Mouse (Mus musculus) kidney, adult 18-20 months (tissue): ENCODE data around the gene Dpp4.

Source experiments
- DNase-seq: peaks from one replicate; pipeline ENCODE4 v3.0.0; 2021

The Dpp4 gene

DNA sequence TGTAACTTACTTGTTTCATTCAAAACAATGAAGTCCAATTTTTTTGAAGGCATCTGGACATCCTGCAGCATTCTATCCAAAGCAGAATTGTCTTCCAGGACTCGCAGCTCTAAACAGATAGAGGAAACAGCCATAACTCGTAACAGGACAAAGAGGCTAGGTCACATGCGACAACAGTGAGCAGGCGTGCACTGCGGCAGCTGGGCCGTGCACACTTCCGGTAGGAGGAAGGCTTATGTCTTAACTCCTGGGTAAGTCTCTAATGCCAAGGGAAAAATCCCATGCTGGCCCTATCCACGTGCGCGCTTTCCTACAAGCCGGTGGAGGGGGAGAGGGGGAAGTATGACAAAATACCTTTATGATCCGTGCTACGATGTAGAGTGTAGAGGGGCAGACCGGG is 55.4 kb downstream of the Dpp4 start:
- DNase-seq, result no peak

DNA sequence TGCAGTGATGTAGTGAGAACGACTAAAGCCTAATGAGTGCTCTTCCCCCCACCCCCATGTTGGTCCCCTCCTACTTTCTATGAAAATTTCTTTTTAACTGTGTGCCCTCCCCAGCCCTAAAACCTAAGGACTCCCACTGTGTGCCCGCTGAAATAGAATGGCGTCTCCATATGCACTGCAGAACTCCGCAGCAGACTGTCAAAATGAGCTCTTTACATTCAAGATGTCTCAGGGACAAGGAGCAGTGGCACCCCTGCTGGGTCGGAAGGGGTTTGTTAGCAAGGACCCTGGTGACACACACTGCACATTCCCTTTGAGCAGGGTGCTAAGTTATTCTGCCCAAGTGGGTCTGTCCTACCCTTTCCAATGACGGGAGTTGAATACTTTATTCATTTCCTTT is 56.3 kb downstream of the Dpp4 start:
- no peak for DNase-seq

DNA sequence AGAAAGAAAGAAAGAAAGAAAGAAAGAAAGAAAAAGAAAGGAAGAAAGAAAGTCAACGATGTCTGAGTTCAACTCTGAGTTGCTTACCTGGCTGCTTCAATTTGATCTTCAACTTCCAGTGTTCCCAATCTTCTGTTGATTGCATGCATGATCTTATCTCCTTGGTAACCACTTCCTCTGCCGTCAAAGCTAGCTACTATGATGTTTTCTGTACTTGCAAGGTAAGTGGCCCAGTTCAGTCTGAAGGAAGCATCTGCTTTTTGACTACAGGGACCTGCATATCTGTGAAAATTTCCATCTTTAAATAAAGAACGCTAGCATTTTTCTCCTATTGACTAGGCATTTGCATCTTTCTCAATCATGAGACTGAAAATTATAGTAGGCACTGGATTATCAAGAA is 60.0 kb downstream of the Dpp4 start:
- no peak for DNase-seq

DNA sequence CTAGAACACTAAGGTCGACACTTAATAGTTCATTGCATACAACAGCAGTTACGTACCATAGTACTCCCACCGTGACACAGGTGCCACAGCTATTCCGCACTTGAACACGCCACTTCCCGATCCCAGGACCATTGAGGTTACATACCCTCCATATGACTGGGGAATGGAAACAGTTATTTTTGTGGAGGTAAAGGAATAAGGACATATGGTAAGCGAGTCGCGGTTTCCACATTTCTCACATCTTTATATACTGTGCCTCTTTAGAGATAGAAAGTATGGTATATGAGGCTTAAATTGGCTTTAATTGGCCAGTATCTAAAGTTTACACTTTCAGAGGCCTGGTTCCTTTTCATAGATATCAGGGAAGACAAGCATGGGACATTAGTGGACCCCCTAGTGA is 64.3 kb downstream of the Dpp4 start:
- DNase-seq, result no peak

DNA sequence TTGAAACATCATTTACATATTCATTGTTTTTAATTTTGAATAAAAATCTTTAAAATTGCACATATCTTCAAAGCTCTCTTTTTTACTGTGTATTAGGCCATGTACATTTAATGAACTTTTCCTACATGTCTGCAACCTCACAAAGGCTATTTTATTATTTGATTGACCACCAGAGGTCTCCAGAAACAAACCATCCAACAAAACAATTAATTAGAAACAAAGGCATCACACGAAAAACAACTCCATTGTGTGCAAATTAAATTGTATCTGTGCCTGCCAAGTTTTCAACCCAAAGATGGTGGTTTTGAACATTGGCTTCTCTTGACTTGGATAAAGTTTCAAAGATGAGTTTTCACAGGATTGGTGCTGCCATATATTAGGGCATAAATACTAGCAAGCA is 65.3 kb downstream of the Dpp4 start:
- DNase-seq, result no peak

DNA sequence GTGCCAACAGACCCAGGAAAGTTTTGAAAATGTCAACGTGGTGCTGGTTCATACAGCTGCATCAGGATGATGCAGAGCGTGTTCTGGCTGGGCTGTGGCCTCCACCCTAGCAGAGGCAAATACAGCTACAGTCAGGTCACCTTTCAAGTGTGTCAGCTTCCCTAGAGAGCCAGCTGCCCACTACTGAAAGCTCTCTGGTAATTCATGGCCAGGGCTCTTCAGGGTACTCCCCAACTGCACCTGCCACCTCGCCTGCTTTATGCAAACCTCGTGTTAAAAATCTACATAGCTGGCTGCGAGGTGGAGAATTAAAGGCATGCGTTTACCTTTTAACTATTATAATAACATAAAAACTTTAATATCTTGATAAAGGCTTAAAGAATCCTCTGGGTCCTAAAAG is 67.7 kb downstream of the Dpp4 start:
- DNase-seq, result no peak

DNA sequence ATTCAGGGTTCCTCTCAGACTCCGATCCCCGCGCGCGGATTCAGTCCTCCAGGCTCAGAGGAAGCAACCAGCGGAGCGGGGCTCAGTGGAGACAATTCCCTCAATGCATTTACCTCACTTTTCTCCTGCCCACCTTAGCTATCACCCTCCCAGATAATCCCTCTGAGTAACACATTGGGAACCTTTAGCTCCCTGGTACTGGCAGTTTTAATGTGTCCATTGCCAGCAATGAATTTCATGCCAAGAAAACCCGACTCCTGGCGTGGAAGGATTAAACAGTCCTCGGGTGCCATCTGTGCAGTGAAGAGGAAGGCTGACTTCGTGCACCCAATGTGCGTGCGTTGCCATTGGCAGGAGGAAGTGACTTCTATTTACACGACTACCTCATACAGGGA is 70.3 kb downstream of the Dpp4 start:
- no peak for DNase-seq

DNA sequence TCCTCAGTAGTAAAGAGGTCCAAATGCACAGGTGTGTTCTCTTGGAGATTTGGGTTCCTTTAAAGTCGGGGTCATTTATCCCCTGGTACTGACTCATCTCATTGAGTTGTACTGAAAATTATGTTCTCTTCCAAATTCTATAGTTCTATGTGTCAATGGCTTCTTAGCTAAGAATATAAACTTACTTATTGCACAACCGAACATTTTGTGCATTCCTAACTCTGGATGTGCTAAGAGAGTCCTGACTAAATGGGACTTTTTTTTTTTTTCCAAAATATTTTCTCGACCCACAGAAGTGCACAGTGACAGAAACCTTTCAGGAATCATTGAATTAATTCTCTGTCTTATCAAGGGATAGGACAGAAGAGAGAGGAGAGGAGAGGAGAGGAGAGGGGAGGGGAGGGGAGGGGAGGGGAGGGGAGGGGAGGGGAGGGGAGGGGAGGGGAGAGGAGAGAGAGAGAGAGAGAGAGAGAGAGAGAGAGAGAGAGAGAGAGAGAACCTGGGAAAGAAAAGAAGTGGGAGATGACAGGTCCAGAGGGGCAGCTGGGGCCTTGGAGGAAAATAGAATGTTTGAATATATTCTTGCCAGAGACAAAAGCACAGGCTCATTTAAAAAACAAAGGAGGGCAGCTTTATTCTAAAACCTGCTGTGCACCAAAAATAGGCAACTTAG is 70.8 kb downstream of the Dpp4 start:
- no peak for DNase-seq

DNA sequence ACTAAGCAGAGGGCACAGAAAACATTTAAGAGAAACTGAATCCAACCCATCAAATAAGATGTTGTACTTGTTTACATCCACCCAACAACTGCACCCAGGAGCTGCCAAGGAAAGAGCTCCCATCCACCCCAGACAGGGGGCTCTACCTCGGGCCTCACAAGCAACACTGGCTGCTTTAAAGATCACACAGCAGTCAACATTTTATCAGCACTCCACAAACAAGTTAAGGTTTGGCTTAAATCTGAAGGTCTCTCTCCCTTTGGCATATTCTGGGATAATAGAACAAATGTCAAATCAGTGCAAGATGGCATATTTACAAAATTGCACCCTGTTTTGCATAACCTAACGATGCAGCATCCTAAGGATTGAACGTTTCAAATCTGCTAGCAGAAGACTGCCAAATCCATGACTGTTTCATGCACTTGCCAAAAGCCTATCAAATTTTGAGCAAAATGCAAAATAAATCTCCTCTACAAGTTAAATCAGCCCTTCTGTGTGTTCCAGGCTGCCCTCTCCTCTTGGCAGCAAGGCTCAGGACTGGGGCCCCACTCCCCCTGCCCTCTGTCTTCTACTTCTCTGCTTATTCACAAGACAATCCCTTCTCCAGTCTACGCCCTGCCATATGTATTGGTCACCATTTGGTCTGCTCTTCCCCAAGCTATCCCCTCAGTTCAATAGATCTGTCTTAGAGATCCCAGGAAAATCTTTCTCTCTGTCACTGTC is 72.6 kb downstream of the Dpp4 start:
- no peak for DNase-seq

DNA sequence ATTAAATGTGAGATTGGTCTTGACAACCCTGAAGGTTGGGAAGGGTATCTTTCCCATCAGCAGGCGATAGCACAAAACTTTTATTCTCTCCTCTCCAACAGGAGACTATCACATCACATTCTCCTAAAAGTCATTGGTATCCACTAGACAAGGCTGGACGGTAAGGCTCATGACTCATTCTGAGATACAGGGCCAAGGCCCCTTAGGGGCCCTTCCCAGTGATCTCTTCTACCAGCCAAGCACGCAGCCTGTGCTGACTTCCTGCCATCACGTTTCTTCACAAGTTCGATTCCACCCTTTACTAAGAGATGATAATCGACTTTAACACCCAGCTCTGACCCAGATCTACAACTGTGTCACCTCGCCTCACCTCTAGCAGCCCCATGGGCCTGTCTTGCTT is 74.9 kb downstream of the Dpp4 start:
- DNase-seq, result no peak

DNA sequence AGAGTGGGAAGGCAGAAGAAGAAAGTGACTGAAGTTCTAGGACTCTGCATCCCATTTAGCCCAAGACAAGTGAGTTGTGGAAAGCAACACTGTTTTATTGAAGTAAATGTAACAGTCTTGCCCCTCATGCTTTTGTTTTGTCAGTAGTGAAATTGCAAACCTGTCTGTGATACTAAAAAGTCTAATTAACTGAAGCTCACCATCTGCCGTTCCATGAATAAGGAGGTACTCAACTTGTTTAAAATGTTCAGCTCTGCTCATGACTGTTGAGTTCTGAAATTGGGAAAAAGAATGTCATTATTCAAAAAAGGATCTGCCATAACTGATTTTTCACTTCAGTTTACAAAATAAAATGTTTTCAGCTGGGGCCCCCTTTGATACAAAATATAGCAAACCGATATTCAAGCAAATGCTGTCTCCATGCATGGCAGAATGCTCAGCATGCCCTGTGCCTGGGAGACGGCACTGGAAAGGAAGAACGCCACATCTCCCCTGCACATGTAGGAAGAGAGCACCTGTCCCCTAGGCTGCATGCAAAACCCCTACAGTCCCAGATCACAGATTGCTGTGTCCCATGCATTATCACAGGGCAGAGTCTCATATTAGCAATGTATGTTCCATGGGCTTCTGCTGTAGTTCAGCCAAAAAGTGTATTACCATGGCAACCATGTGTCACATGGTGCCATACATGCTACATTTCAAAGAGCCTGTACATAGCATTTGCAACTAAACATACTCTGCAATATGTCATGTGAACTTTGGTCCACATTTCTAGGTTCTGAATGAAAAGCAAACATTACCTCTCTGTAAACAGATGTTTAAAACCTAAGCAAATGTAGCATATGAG is 77.4 kb downstream of the Dpp4 start:
- no peak for DNase-seq

DNA sequence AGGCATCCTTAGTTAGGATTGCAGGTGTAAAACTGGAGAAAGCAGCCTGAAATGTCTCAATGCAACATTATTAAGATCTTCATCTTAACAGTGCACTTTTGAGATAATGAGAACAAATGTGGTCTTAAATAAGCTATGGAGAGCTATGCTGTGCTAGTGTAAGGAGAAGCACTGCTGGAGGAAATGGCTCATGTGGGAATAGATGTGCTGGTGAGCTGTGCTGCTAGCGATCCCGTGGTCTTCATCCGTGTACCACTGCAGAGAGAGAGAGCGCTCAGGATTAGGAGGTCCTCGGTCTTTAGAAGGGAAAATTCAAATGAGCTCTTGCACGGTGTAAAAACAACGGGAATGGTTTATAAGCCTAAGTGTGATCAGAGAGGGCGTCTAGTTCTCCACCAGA is 79.6 kb downstream of the Dpp4 start:
- no peak for DNase-seq

DNA sequence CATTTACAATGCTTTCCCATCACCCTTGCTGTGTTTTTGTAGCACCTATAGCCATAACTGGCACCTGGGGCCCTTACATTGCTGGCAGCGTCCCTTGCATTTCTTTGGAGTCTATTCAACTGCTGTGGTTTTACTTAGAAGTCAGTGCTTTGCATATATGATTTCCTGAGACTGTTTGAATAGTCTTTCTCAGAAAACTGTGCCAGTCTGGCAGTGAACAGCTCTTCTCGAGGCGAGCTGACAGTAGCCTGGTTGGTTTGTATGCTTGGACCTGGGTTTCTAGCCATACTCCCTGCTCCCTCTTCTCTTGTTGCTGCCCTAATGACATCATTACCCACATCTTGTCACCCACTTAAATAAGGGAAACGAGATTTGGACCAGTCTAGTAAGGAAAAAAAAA is 80.1 kb downstream of the Dpp4 start:
- DNase-seq, result no peak

DNA sequence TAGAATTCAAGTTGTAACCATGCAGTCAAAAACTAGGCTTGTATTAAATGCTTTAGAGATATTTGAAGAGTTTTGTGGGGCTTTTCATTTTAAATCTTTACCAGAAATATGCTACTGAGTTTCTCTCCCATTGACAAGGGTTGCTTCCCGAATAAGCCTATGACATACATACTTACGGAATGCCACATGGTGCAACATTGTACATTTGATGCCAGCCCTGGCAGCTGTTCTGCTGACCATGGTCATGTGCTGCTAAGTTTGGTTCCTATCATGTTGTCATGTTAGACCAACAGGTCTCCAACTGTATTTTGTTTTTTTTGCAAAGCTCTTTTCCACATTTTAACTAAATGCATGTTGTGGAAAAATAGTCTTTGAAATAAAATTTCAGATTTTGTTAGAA is 86.6 kb downstream of the Dpp4 start:
- no peak for DNase-seq

DNA sequence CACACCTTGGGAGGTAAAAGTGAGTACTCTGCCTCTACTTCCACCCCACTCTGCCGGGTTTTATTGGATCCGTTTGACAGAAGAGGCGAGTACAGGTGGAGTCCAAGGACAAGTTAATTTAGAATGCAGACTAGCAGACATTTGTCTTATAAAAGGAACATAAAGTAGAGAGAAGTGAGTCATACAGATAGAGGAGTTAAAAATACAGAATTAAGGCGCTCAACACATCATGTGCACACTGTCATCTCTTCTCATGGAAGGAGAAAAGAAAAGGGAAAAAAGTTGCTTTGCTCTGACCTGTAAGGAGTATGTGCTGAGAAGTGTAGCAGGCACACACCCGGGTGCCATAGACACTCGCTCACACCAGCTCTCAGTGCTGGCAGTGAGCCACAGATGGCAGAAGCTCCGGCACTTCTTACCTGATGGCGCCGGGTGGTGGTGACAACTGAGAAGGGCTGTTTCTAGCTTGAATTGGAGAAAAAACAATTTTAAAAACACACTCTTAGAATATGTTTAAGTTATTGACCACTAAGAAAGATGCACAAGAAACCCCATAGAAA is 88.9 kb downstream of the Dpp4 start:
- no peak for DNase-seq

DNA sequence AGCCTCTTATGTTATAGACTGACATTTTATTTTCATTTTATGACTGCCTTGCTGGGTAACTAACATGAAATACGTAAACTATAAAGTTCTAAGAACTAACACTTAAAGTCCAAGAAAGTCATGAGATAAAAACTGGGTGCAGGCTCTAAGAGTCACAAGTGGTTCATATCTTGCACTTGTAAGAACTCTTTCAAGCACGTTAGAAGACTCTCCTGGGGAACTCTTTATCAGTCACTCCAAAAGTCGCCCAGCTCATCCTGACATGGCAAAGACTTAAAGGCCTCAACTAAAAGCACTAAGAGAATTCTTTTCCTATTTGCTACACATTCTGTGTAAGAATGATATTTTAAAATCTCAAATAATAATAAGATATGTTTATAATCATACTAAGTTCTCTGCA is 92.5 kb downstream of the Dpp4 start:
- DNase-seq, result no peak

DNA sequence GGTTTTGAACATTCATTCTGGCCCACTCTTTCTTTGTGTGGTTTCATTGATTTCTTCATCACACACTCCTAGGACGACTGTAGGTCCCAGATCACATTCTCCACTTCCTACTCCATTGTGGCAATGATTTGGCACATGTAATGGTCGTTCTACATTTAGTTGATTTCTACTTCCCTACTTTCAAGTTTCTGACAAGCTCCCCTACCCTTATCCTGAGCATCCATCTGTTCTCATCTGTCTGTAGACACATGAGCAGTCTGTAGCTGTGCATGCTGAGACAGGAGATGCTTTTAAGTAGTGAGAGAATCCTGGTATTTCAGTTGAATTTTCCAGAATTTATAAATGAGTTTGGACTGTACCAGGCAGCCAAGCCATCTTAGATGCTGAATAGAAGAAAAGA is 95.1 kb downstream of the Dpp4 start:
- DNase-seq, result no peak

DNA sequence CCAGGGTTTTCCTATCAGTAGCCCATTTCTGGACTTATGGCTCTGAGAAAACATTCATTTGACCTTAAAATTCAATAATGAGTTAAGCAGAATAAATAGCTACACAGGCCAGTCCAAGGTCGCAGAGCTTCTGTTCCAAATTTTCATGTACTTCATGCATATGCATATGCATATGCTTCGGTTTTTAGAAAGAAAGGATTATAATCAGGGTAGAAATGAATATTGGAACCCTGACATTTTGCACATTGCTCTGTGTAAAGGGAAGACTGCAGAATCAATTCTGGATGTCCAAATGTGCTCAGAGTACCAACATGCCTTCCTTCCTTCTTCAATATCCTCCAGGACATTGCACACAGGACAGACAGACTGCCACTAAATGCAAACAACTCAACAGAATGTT is 104.6 kb downstream of the Dpp4 start:
- DNase-seq, result no peak

DNA sequence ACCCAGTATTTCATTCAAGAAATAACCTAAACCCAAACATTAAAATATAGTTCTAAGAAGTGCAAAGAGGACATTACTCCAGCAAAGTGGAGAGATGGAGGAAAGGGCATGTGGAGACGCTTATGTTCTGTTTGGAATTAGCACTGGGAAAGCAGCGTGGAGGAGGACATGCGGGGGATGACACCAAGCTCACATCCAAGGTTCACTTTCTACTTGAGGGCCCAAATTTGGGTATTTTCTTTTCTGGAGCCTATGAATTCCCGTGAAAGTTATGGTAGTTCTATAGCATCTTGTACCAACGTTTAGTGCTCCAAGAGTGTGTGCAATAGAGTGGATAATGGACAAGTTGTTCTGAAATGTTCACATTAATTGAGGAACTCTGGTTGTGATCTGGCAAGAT is 105.1 kb downstream of the Dpp4 start:
- DNase-seq, result no peak

DNA sequence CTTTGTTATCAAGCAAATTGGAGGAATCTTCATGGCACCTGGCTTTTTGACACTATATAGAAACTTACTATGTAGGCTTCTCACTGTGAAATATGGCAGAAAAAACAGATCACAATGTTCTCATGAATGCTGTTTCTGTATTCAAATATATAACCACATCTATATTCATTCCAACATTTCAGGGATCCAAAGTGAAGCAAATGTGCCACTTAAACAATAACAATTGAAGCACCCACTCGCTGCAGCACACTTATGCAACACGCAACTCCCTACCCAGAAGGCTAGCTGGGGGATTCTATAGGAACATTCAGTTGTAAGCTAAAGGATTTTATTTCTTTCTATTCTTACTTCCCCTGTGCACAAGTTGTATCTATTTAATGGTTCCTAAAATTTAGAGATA is 110.3 kb downstream of the Dpp4 start:
- no peak for DNase-seq

DNA sequence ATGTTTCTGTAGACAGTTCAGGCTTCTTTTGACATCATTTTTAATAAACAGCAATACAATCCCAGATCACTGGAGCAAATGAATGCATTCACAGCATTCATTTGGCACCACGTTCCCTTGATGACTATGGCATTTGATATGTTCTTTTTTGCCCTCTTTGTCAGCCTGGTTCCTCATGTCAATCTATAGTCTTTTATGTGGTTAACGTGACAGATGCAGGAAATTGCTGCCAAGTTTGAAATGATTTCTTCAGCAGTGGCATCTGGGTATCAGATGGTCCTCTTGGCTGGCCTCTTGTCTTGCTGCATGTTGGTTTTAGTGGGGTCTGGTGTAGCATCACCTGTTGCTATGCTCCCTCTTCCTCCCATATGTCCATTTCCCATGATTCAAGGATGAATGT is 118.2 kb downstream of the Dpp4 start:
- DNase-seq, result no peak

DNA sequence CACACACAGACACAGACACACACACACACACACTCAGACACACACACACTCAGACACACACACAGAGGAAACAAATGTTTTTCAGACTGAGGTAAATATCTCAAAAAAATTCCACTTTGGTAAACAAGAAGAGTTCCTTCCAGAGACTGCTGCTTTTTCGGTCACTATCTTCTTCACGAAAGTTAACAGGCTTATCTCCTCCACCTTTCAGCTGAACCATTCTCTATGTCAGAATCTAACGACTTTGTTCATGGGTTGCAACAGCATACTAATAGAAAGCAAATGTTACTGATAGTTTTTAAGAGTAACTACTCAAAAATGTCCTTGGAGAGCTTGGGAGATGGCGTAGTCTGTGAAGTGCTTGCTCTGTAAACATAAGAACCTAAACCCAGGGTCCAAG is 124.5 kb downstream of the Dpp4 start:
- DNase-seq, result no peak

DNA sequence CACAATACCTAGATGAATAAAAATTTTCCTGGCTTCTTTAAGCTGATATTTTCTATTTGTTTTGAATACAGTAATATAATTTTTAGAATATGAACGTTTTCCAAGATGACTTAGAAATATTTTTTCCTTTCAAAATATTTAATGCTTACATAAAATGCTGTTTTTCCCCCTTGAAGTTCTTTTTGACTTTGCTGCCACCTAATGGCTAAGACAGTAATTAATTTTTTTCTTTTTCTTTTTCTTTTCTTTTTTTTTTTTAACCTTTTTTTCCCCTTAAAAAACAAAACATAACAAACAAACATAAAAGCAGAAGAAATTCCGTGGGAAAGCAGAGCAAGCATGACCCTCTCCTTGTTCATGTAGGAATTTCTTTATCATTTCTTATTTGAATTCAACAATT is 126.2 kb downstream of the Dpp4 start:
- no peak for DNase-seq

DNA sequence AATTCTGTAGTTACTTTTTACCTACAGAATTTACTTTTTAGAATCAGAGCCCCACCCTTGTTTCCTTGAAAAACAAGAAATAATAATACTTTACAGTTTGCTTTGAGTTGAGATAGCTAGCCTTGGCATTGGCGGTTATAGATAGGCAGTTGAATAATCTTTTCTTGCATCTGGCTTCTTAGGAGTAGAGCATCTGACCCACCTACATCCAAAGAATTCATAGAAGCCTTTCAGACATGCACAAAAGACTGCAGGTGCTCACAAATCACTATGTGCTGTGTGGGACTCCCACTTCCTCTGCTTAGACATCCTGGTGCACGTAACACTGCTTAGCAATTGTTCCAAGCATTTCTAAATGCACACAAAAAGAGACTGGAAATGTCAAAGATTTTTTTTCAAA is 127.0 kb downstream of the Dpp4 start:
- no peak for DNase-seq
